Mouse (Mus musculus): Measurements from ENCODE around the gene Pde4dip. TPM values are rescaled to one million over a fixed set of nuclear protein-coding genes. Genes with fewer than 3 reads are reported as not detected.

Gene Pde4dip
- polyA plus RNA-seq, 1 experiment from 2014 or later, result 6.0 TPM

DNA sequence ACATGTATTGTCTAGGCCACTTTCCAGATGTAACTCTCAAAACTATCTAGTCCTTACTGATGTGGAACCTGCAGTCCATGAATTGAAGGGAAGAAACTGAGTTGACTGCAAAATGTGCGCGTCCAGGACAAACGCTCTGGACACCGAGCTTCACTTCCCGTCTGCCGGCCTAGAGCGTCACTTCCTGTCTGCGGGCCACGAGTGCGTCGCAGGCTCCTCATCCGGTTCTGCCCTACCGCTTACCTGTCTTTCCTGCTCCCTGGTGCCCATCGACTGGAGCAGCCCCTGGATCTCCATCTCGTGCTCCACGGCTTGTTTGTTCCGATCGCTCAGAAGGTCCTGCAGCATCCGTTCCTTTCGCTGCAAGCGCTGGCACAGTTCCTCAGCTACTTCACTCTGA is 136.9 kb downstream of the Pde4dip start:
- Histone ChIP-seq H3K79me2 (ENCODE audit: inconsistent target) (no peaks in the 10 kb centered on the region), H3K4me3 (ENCODE audit: inconsistent target) (no peak overlapping the region), H3K36me3 (ENCODE audit: inconsistent target) (peaks cover 92% of the 10 kb centered on the region), H3K27ac (no peak overlapping the region)
- 92% methylated on average over 20 of the region's 21 CpGs for WGBS (ENCODE audit: missing documents)

DNA sequence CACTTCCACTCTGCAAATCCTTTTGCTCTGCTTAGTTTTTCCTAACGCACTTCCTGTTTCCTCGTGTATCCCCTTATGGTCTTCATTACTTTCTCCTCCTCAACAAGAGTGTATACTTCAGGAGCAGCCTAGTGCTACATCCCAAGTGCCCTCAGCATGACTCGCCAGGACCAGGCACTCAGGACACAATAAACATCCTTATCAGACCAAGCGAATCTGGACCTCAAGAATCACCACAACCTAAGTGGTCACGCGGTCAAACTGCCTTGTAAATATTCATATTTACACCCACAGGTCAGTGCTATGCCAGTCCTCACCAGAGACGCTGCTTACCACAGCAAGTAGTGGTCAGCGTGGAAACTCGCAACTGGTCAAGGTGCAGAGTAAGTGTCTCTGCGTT is 139.7 kb downstream of the Pde4dip start:
- H3K79me2 ChIP-seq (ENCODE audit: inconsistent target), result no peaks in the 10 kb centered on the region
- H3K36me3 ChIP-seq (ENCODE audit: inconsistent target), result peaks cover 89% of the 10 kb centered on the region
- H3K27ac ChIP-seq, result no peak overlapping the region
- 94% methylated on average over 10 of the region's 10 CpGs for WGBS (ENCODE audit: missing documents)
- no peak overlapping the region for H3K4me3 ChIP-seq (ENCODE audit: inconsistent target)

DNA sequence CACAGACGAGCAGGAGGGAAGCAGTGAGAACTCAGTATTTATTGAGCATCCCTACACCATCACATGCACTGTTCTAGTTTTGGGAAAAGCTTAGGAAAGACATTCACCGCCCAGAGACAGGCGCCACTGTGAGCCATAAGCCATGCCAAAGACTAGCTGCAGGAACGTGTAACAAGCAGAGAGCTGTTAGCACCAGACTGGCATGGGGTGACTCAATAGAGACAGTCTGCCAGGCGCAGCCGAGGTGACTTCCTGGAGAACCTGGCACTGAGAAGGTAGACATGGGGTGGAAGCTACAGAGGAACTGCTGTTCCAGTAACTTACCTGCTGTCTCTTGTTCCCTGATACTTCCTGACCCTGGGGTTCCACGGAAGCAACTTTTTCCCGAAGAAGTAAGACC is 145.7 kb downstream of the Pde4dip start:
- Histone ChIP-seq H3K4me3 (ENCODE audit: inconsistent target) (no peak overlapping the region), H3K27ac (no peak overlapping the region), H3K79me2 (ENCODE audit: inconsistent target) (no peaks in the 10 kb centered on the region), H3K36me3 (ENCODE audit: inconsistent target) (peaks cover 76% of the 10 kb centered on the region)
- 95% methylated on average over 8 of the region's 8 CpGs for WGBS (ENCODE audit: missing documents)

DNA sequence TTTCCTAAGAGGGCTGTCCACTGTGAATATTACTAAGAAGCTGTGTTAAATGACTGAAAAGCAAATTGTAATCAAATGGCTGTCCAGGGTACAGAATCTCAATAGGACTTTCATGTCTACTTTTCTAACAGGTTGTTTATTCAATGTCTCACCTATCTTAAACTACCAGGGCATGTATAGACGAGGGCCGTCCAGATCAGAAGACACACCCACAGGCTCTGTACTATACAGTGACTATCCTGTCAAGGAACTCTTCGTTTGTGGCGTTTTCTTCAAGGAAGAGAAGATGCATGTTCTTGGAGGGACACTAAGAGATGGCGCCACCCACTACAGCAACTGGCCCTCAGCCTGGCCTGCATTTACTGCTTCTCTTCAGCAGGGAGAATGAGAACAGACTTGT is 152.9 kb downstream of the Pde4dip start:
- H3K27ac ChIP-seq, result no peak overlapping the region
- WGBS (ENCODE audit: missing documents), result 90% methylated on average over 5 of the region's 5 CpGs
- H3K79me2 ChIP-seq (ENCODE audit: inconsistent target), result no peaks in the 10 kb centered on the region
- no peak overlapping the region for H3K4me3 ChIP-seq (ENCODE audit: inconsistent target)
- H3K36me3 ChIP-seq (ENCODE audit: inconsistent target), result peaks cover 10% of the 10 kb centered on the region; the same call in 1 of the 2 replicates

DNA sequence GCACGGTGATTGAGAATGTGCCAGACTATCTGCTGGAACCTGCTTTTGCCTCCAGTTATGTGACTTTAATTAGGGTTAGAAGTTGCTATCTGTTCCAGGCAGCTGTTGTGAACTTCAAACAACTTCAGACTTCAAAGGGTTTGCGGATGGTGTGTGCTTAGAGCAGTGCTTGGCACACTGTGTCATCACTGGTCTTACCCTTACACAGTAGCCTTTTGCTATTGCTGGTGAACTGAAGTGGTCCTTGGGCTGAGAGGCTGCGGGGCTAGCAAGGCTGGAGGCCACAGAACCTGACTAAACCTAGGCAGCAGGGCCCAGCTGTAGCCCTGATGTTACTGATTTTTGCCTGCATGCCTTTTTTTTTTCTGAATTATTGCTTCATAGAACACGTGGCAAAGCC is 154.2 kb downstream of the Pde4dip start:
- WGBS (ENCODE audit: missing documents), result 81% methylated on average over 4 of the region's 4 CpGs
- Histone ChIP-seq H3K79me2 (ENCODE audit: inconsistent target) (no peaks in the 10 kb centered on the region), H3K36me3 (ENCODE audit: inconsistent target) (no peaks in the 10 kb centered on the region), H3K27ac (no peak overlapping the region), H3K4me3 (ENCODE audit: inconsistent target) (no peak overlapping the region)

DNA sequence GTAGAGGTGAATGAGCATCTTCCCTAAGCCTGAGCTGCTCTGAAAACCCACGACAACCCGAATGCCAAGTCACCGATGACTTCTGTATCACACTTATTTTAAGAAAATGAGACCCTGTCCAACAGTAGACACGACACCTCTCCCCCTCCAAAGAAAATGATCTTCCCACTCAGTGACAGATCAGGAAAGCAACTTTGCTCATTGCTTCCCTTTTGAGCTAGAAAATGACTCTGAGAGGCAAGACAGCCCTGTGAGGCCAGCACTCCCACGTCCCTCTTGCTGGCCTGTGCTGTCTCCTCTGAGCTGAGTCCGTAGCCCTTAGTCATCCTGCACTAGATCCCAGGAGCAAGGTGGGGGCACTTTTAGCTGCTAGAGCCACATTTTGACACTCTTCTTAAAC is 155.9 kb downstream of the Pde4dip start:
- WGBS (ENCODE audit: missing documents), result 84% methylated on average over 6 of the region's 6 CpGs

DNA sequence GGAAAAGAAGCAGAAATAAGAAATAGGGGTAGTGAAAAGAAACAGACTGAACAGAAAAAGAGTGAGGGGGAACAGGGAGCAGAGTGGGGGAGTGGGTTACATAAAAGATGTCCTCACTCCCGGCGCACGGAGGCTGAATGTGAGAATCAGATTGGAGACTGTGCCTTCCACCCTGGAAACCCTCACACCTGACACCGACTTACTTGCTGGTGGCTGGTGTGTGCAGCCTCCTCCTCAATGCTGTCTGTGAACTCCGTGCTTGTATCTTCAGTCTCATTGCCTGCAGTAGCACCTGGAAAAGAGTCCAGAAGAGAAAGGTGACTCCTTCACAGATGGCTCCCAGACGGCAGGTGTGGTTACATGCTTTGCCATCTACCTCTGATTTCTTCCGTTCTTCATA is 157.9 kb downstream of the Pde4dip start:
- Histone ChIP-seq H3K4me3 (ENCODE audit: inconsistent target) (no peak overlapping the region), H3K27ac (no peak overlapping the region), H3K79me2 (ENCODE audit: inconsistent target) (no peaks in the 10 kb centered on the region), H3K36me3 (ENCODE audit: inconsistent target) (no peaks in the 10 kb centered on the region)
- 93% methylated on average over 7 of the region's 7 CpGs for WGBS (ENCODE audit: missing documents)

More for the DNA sequence above, 155.9 kb downstream of the Pde4dip start:
- Histone ChIP-seq H3K36me3 (ENCODE audit: inconsistent target) (no peaks in the 10 kb centered on the region), H3K27ac (no peak overlapping the region), H3K4me3 (ENCODE audit: inconsistent target) (no peak overlapping the region), H3K79me2 (ENCODE audit: inconsistent target) (no peaks in the 10 kb centered on the region)

DNA sequence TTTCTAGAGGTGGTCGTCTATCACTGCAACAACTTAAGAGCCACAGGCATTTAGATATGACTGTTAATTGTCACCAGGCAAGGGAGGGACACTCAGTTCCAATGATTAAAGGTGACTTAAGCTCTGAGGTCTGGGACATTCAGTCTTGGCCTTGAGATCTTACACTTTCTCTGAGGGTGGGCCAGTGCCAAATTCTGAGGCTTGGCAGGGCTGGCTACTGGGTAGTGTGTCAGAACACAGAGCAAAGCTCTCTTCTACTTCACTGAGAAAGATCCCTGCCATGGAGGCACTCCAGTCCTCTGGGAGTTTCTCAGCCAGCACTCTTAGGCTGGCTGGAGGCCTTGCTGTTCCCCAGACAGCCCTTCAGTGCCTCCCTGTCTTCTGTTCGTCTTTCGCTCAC is 158.4 kb downstream of the Pde4dip start:
- H3K79me2 ChIP-seq (ENCODE audit: inconsistent target), result no peaks in the 10 kb centered on the region
- H3K4me3 ChIP-seq (ENCODE audit: inconsistent target), result no peak overlapping the region
- 90% methylated on average over 3 of the region's 3 CpGs for WGBS (ENCODE audit: missing documents)

DNA sequence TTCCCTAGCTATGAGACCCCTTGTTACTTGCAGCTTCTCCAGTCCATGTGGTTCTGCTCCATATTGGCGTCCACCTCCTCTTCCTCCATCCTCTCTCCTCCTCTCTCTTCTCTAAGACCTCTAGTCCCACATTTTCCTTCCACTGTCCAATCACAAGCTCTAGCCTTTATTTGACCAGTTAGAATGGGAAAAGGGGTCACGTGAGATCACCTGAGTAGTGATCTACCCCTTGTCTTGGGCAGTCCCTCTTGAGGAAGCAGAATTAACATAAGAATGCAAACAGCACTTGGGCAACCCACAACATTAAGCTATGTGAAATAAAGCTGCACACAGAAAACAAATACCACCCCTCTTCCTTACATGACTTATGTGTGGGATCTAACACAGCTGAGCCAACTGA is 160.7 kb downstream of the Pde4dip start:
- no peak overlapping the region for H3K27ac ChIP-seq
- no peaks in the 10 kb centered on the region for H3K36me3 ChIP-seq (ENCODE audit: inconsistent target)
- H3K79me2 ChIP-seq (ENCODE audit: inconsistent target), result no peaks in the 10 kb centered on the region
- no peak overlapping the region for H3K4me3 ChIP-seq (ENCODE audit: inconsistent target)
- WGBS (ENCODE audit: missing documents), result 74% methylated on average over 2 of the region's 2 CpGs

More for the DNA sequence above, 158.4 kb downstream of the Pde4dip start:
- H3K36me3 ChIP-seq (ENCODE audit: inconsistent target), result no peaks in the 10 kb centered on the region
- H3K27ac ChIP-seq, result no peak overlapping the region

DNA sequence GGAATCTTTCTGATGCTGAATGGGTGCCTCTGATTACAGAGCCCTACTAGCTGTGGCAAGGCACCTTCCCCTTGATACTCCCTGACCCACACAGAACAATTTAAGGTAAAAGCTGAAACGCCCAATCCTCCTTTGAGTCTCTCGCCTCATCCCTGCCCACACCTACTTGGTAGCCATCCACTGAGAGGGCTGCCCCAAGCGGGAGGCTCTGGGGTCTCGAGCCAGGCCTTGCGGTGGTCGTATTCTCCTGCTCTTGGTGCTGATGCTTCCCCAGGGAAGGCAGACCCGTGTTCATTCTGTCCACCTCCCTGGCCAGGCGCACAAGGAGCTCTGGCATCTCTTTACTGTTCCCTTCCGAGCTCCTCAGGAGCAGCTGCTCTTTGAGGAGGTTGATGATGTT is 169.4 kb downstream of the Pde4dip start:
- Histone ChIP-seq H3K27ac (no peak overlapping the region), H3K4me3 (ENCODE audit: inconsistent target) (no peak overlapping the region), H3K36me3 (ENCODE audit: inconsistent target) (no peaks in the 10 kb centered on the region), H3K79me2 (ENCODE audit: inconsistent target) (no peaks in the 10 kb centered on the region)
- 80% methylated on average over 9 of the region's 9 CpGs for WGBS (ENCODE audit: missing documents)

DNA sequence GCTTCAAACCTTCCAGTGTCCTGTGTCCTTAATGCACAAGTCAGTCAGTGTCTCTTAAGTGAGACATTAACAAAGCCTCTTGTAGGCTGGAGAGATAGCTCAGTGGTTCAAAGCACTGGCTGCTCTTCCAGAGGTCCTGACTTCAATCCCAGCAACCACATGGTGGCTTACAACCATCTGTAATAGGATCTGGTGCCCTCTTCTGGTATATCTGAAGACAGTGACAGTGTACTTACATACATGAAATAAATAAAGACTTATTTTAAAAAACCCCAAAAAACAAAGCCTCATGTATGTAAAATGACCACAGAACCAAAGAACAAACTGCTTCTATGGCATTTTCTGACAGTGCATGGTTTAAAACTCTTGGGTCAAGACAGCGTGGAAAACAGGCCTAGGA is 172.6 kb downstream of the Pde4dip start:
- no peaks in the 10 kb centered on the region for H3K79me2 ChIP-seq (ENCODE audit: inconsistent target)
- H3K4me3 ChIP-seq (ENCODE audit: inconsistent target), result no peak overlapping the region
- H3K36me3 ChIP-seq (ENCODE audit: inconsistent target), result no peaks in the 10 kb centered on the region
- H3K27ac ChIP-seq, result no peak overlapping the region
- 100% methylated on average over 1 of the region's 1 CpGs for WGBS (ENCODE audit: missing documents)

DNA sequence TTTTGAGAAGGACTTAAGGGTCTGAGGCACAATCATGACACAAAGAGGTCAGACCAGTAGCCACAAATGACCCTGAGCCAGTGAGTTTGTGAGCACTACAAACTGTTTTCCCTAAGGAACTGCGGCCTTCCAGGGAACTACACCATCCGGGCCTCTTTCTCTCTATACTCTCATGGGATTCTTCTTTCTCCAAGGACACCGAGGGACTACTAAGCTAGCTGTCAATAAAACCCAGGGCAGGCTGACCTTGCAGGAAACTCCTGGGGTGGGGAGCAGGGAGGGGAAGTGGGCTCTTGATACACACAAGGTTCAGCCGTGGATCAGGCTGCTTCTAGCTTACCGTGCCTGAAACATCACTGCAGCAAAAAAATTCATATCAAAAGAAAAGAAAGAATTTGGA is 177.6 kb downstream of the Pde4dip start:
- H3K36me3 ChIP-seq (ENCODE audit: inconsistent target), result no peaks in the 10 kb centered on the region
- H3K4me3 ChIP-seq (ENCODE audit: inconsistent target), result no peak overlapping the region
- 41% methylated on average over 5 of the region's 5 CpGs for WGBS (ENCODE audit: missing documents)
- no peaks in the 10 kb centered on the region for H3K79me2 ChIP-seq (ENCODE audit: inconsistent target)
- H3K27ac ChIP-seq, result no peak overlapping the region

DNA sequence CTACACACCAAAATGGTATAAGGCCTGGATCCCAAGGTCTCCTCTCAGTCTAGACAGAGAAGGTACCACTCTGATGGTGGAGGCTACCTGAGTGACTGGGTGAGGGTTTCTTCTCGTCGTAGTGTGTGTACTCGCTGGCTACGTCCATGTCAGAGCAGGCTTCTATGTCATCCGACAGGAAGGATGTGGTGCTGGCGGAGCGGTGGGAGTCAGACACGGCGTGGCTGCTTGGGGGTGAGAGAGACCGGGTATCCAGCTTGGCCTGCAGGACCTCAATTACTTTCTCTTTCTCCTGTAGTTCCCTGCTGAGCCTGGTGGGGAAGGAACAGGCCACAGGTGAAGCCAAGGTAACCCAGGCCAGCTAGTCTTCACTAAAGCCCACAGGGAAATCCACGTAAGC is 178.4 kb downstream of the Pde4dip start:
- Histone ChIP-seq H3K79me2 (ENCODE audit: inconsistent target) (no peaks in the 10 kb centered on the region), H3K4me3 (ENCODE audit: inconsistent target) (no peak overlapping the region), H3K36me3 (ENCODE audit: inconsistent target) (no peaks in the 10 kb centered on the region), H3K27ac (no peak overlapping the region)
- WGBS (ENCODE audit: missing documents), result 75% methylated on average over 10 of the region's 11 CpGs

DNA sequence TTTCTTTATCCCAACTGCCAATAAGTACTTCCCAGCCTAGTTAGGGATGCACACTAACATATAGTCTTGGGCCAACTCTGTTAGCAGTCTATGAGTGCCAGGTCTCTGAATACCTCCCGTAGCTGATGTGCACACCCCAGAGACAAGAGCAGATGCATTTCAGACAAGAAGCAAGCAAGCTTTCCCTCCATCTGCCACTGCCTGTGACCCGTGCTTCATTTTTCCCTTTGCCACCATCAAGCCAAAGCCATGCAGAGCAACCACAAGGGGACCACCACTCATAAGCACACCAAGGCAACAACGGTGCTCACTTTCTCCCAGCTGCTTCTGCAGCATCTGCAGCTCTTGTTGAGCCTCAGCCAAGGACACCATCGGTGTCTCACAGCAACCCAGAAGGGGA is 181.9 kb downstream of the Pde4dip start:
- 87% methylated on average over 3 of the region's 4 CpGs for WGBS (ENCODE audit: missing documents)
- Histone ChIP-seq H3K27ac (no peak overlapping the region), H3K4me3 (ENCODE audit: inconsistent target) (no peak overlapping the region), H3K79me2 (ENCODE audit: inconsistent target) (no peaks in the 10 kb centered on the region), H3K36me3 (ENCODE audit: inconsistent target) (no peaks in the 10 kb centered on the region)

DNA sequence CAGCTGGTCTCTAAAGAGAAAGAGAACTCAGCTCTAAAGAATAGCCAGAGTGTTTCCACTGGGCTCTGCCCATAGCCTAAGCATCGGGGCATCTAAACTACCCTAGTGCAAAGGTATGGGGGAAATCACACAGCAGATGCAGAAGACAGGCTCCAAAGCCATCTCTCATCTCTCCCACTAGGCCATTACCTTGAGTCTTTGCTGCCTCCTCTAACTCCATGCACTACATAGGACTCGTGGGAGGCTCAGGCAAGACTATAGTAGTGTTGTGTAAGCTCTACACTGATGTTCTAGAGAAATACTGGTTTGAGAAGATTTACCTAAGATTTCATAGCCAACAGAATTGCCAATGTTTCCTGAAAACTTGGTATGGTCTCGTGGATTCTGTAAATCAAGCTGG is 183.0 kb downstream of the Pde4dip start:
- Histone ChIP-seq H3K36me3 (ENCODE audit: inconsistent target) (no peaks in the 10 kb centered on the region), H3K4me3 (ENCODE audit: inconsistent target) (no peak overlapping the region), H3K27ac (no peak overlapping the region), H3K79me2 (ENCODE audit: inconsistent target) (no peaks in the 10 kb centered on the region)
- 94% methylated on average over 3 of the region's 3 CpGs for WGBS (ENCODE audit: missing documents)

DNA sequence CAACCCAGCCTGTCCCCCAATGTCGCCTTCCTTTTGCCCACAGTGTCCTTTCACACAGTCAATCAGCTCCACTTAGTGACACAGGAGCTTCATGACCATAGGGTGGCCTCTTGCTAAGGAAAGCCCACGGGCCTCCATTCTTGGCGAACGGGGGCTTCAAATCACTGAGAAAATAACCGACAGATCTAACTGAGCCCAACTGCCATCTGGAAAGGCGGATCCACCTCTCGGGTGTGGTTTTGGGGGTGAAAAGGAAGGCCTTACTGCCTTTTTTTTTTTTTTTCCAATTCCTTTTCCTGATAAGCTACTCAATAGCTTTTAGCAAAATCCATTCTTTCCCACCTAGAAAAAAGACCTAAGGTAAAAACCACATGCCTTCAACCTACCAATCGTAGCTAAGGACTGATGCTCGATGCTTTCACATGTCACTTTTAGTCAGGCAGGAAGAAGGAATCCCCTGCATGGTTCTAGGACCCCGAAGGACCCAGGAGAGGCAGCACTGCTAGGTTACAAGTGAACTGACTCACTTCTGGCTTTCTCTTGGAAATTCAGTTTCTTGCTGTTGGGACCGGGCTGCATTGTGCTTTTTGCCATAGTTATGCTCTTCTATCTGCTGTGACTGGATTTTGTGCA is 185.9 kb downstream of the Pde4dip start:
- no peaks in the 10 kb centered on the region for H3K79me2 ChIP-seq (ENCODE audit: inconsistent target)
- H3K36me3 ChIP-seq (ENCODE audit: inconsistent target), result no peaks in the 10 kb centered on the region
- H3K27ac ChIP-seq, result no peak overlapping the region
- H3K4me3 ChIP-seq (ENCODE audit: inconsistent target), result no peak overlapping the region
- WGBS (ENCODE audit: missing documents), result 90% methylated on average over 10 of the region's 11 CpGs
